Mouse (Mus musculus) induced T-regulatory cell, adult 2 months (primary cell): ENCODE results near the gene Fndc10.
"Not testable (repeated sequence)": the region's sequence is repeated elsewhere in the genome, so short reads cannot be mapped to it uniquely, and the experiment has no call there.

Source experiments
- DNase-seq: peaks from one replicate; pipeline ENCODE4 v3.0.0-alpha.2; 2012; ENCODE audit warnings: low read depth

Gene Fndc10

DNA sequence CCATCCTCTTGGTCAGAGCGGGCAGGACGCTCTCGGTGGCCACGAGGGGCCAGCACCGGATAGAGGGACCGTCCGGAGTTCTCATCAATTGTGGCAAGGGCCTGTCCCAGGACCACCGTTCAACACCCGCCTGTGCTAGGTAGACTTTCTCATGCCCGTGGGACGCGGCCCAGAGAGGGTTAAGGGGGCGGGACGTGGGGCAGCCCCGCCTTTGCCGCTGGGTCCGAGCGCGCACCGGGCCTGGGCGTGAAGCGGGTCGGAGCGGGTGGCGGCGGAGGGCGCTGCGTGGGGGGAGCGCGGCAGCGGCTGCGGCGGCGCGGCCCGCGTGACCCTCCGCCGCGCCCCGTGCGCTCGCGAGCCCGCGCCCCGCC is at the start of gene Fndc10:
Gene Fndc10 (plus strand): TSS at position 232 of the 371 bp plus-strand sequence.
- no peak for DNase-seq

DNA sequence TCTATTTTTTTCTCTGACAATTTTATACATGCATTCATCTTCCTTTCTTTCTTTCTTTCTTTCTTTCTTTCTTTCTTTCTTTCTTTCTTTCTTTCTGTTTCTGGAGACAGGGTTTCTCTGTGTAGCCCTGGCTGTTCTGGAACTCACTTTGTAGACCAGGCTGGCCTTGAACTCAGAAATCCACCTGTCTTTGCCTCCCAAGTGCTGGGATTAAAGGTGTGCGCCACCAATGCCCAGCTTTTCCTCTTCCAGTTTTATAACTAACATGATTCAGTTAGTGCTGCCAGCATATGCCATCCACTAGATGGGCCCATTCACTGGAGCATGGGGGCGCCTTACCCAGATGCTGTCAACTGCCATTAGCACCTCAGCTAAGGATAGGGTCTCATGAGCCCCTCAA is 48.8 kb upstream of the Fndc10 start, which contains the start of gene Gm10563:
Gene Gm10563 (minus strand): TSS at position 101 of the 400 bp plus-strand sequence.
- DNase-seq: not testable (repeated sequence)

GRCm38 (mm10) chr4:155645721-155646120 is 48.4 kb upstream of the Fndc10 start:
- DNase-seq: no peak

DNA sequence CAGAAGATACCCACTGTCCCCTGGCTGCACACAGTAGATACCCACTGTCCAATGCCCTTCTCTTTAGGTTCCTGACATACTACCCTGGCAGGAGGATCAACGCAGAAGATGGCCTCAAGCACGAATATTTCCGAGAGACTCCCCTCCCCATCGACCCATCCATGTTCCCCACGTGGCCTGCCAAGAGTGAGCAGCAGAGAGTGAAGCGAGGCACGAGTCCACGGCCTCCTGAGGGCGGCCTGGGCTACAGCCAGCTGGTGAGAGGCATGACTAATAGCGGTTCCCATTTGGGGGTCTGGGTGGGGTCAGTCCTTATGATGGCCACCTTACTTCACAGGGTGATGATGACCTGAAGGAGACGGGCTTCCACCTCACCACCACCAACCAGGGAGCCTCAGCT is 44.8 kb upstream of the Fndc10 start:
- no peak for DNase-seq

DNA sequence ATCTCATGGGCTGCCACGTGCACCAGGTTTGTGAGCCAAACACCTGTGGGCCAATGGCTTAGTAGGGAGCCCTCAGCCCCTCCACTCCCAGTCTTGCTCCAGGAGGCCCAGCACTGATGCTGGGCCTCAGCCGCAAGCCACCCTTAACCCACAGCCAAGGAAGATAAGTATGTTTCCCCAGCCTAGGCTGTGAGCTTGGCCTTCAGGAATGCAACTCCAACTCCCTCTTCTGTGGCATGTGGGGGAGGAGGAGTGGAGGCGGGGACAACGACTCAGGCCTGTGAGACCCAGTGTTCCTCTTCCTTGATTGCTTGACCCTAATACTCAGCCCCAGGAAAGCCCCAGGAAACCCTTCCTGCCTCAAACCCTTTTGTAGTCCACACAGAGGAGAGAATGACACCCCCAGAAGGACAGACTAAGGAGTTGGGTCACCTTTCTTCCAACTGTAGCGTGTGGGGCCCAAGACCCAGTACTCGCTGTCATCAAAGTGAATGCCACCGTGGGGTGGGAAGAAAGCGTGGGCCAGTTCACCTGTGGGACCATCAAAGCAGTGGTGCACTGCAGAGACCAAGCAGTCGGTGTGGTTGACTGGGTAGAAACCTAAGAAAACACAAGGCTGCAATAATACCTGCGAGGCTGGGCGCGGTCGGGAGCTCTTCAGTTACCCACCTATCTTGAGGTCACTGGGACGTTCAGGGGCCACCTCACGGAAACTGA is 42.4 kb upstream of the Fndc10 start:
- DNase-seq: no peak

DNA sequence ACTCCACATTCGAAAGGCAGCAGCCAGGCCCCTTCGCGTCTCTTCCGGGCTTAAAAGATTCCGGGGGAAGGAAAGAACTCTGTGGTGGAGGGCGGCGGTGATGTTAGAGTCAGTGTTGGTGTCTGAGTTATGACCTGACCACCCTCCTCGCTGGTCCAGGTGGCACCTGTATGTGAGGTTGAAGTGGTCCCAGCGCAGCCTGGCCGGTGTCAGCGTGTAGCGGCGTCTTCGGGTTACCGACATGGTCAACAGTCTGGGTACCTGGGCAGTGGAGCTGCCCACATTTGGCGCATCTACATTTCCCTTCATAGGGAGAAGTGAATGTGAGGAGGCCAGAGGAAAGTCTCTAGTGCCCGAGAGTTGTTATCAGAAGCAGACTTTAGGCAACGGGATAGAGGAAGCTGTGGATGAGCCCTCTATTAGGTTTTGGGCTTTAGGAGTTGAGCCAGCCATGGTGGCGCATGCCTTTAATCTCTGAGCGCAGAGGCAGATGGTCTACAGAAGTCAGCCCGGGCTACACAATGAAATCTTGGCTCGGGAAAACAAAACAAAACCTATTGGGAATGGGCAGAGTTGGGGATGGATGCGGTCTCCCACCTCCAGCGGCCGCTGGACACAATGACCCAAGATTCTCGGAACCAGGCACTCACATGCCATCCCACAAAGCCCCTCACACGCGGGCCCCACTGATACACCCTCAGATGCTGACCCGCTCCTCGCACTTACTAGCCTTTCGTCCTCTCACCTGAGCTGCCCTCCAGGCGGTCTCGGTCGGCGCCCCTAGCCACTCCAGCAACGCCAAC is 41.7 kb upstream of the Fndc10 start:
- DNase-seq: peak; percentile 21

DNA sequence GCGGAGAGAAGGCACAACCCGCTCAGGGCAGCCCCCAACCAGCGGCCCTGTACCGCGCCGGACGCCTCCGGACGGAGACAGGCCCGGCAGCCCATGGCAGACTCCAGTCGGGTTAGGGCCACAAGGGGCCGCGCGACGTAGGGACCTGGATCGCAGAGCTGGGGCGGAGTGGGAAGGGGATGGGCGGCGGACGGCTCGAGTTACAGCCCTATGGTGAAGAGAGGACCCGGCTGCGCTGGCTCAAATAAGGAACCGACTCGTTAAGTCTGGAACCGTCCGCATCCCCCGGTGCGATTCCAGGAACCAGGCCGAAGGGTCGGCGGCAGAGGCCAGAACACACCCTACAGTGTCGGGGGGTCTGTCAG is 41.1 kb upstream of the Fndc10 start, which contains the start of gene Mmp23:
Gene Mmp23 (minus strand): TSS at position 299 of the 365 bp plus-strand sequence.
- DNase-seq: peak; percentile 34

GRCm38 (mm10) chr4:155653451-155654182 is 40.5 kb upstream of the Fndc10 start:
- DNase-seq: peak; percentile 49

- no peak for DNase-seq
Measured at GRCm38 (mm10) chr4:155654183-155654455, 40.0 kb upstream of the Fndc10 start.

GRCm38 (mm10) chr4:155654456-155655298 is 39.5 kb upstream of the Fndc10 start:
- DNase-seq: peak; percentile 83

DNA sequence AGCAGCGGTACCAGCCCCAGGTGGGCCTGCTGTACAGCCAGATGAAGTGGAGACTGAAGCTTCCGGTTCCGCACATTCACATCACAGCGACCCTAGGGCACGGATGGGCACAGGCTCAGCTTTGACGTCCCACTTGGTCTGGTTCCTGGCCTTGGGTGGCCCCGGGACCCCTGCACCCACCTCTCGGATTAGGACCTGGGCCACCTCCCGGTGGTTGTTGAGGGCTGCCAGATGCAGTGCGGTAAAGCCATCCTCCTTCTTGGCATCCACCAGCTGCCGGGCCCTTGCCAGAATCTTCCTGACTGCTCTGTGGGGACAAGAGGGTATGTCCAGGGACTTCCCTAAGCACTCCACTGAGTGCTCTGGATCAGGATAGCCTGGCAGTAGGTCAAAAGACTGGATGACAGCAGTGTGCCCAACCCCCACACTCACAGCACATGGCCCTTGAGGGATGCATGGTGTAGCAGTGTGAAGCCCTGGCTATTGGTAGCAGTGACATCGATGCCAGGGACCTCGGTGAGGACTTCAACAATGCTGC is 37.9 kb upstream of the Fndc10 start:
- DNase-seq: no peak

GRCm38 (mm10) chr4:155658961-155659360 is 35.2 kb upstream of the Fndc10 start:
- no peak for DNase-seq

DNA sequence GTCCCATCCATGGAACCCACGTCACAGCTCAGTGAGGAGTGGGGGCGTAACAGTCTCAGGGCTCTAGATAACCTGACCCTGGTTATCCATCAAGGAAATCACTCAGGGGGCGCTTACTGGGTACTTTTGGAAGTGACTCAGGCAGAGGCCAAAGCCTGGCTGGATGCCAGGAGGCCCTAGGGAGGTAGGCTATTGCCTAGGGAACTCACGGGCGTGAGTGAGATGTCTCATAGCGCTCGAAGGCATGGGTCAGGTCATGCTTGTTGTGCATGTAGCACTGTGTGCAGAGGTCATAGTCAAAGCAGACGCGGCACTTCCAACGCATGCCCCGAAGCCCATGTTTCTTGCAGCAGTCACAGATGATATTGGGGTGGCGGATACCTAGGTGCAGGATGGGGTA is 33.5 kb upstream of the Fndc10 start:
- DNase-seq: no peak

DNA sequence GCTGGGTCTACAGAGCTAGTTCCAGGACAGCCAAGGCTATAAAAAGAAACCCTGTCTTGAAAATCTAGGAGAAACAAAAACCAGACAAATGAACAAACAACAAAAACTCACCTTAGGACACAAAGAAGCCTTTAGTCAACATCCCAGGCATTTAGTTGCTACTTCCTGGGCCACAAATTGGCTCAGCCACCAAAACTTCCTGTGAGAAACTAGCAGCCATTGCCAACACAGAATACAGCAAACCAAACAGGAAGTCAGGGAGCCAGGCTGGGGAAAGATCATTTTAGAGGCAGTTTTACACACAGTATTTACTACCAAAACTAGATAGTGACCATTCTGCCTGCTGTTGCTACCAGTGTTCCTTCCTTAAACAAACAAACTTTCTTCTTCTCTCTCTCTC is 27.2 kb upstream of the Fndc10 start:
- peak; percentile 54 for DNase-seq

DNA sequence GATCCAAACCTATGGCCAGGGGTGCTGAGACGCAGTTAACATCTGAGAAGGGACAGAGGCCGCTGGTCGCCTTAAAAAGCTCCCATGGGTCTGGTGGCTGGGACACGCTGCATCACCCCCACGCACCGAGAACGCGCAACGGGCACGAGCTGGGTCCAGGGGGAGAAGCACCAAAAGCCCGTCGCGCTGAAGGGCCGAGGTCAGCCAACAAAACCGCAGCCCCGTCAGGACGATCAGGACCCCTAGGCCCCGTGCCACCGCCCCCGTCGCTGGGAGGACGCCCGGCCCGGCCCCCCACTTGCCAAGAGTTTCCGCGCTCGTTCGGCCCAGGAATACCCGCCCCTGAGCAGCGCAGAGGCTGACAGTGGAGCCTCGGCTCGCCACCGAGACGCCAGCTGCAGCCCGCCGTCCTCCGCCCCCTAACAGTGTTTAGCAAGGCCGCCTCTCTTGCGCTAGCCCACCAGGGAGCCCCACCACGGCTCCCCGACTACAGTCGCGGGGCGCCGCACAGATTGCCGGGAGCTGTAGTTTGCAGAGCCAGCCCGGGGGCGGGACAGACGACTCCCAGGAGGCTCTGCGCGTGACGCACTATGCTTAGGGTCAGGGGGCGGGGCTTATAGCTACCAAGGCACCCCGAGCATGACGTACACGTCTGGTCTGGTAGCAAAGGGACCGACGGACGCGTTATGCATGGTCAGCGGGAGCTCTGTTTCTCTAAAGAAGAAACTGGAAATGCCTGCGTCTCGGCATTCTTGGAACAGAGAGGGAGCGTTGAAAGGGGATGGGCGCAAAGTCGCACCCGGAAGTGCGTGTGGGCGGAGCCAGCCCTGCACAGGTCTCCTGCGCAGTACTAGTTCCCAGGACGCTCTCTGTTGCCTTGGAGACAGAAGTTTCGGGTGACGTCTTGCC is 25.2 kb upstream of the Fndc10 start, which contains the start of gene Mib2:
Gene Mib2 (minus strand): TSS at position 510 of the 909 bp plus-strand sequence.
- DNase-seq: peak; percentile 99

GRCm38 (mm10) chr4:155669598-155670075 is 24.5 kb upstream of the Fndc10 start:
- DNase-seq: no peak

GRCm38 (mm10) chr4:155670236-155670635 is 23.9 kb upstream of the Fndc10 start:
- not testable (repeated sequence) for DNase-seq

DNA sequence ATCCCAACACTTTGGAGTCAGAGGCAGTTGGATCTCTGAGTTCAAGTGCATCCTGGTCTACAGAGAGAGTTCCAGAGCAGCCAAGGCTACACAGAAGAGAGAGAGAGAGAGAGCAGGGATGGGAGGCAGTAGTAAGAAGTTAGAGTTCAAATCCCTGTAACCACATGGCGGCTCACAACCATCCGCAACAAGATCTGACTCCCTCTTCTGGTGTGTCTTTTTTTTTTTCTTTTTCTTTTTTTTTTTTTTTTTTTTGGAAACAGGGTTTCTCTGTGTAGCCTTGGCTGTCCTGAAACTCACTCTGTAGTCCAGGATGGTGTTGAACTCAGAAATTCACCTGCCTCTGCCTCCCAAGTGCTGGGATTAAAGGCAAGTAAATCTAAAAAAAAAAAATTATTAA is 22.1 kb upstream of the Fndc10 start:
- DNase-seq: no peak

- DNase-seq: peak; percentile 64
Measured at GRCm38 (mm10) chr4:155675991-155676390, 18.2 kb upstream of the Fndc10 start.

- DNase-seq: peak; percentile 64
Measured at GRCm38 (mm10) chr4:155683670-155684277, 10.4 kb upstream of the Fndc10 start.
